Mouse (Mus musculus): ENCODE data around the gene Hoxa2.

DNA sequence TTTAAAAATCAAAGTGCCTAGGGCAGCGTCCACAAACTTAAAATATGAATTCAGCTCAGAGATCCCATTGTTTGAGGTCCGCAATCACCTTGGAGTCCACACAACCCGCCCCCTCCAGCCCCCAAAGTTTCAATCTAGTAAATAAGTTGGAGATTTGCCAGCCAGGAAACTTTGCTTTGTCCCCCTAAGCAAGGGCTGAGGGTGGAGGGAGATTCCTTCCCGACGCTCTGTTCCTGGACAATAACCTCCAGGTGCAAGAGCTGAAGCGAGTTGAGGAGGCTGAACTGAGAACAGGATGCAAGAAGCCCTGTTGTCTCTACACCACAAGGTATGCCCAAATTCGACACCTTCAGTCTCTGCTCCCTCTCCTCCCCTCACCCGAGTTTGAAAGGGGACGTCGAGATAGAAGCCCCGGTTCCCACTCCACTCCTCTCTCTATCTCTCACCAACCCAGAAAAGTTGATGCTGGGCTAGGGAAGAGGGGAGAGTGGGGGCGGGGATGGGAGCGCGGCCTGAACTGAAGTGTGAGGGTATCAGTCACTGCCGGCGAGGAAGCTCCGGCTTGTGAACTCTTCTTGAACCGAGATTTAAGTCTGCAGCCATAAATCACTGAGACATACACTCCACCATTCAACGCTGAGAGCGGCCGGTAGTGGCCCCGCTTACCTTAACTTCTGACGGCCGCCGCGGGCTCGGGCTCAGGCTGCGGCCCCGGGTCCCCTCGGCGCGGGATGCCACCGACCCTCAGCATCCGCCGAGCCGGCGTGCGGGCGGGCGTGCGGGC is 10.5 kb upstream of the Hoxa2 start:
- no peak for TF ChIP-seq CTCF (IDR thresholded peaks at IDR 0.05)
- TF ChIP-seq POLR2A (IDR thresholded peaks at IDR 0.05; ENCODE audit: insufficient read depth, low read depth, low read length): no peak

Measured in heart, adult 2 months (tissue).